Mouse (Mus musculus) liver, embryonic 14.5 days (tissue): ENCODE measurements at regions not wholly inside any gene's neighbourhood (a gene's known extent, or its start where the extent isn't known, plus 50 kb on each side); places are given as distances from the start of the nearest gene placed in this dataset.

Source experiments
- ATAC-seq: fragments of 200-750 bp; cut with Nextera tagmentation; 2 replicates; pipeline ENCODE4 v1.8.0; 2017; ENCODE audit warnings: moderate number of reproducible peaks, mild to moderate bottlenecking, moderate library complexity; ENCODE audit not compliant: insufficient read depth
- DNase-seq, 3 experiments: peaks; one replicate each; pipeline ENCODE4 v3.0.0-alpha.2; 2012 to 2013; ENCODE audit warnings: low read depth in 3 of 3, low spot score in 3 of 3
- H3K27ac ChIP-seq: fragments of 300-500 bp; sonication (generic); 2 replicates; pipeline ENCODE4 v1.5.1; 2014; ENCODE audit warnings: moderate library complexity, mild to moderate bottlenecking, control low read depth, inconsistent platforms
- H3K27me3 ChIP-seq: fragments of 300-500 bp; sonication (generic); 2 replicates; pipeline ENCODE4 v1.6.1; 2014; ENCODE audit warnings: mild to moderate bottlenecking, low read length, moderate library complexity; ENCODE audit not compliant: control insufficient read depth, insufficient read depth
- H3K36me3 ChIP-seq: fragments of 300-500 bp; sonication (generic); replicated peaks from 2 replicates; pipeline ENCODE4 v1.6.1; 2014; ENCODE audit warnings: low read depth; ENCODE audit not compliant: control insufficient read depth, insufficient read depth
- H3K4me1 ChIP-seq, 2 experiments: fragments of 200-500 bp in 1 of 2; fragments of 300-500 bp in 1 of 2; sonication (generic) in 1 of 2; replicated peaks; 2 replicates each; pipeline ENCODE4 v1.6.1; 2012 to 2014; ENCODE audit warnings: antibody characterized with exemption in 1 of 2, inconsistent platforms in 1 of 2, low read length in 1 of 2; ENCODE audit not compliant: control insufficient read depth in 2 of 2, insufficient read depth in 2 of 2
- H3K4me2 ChIP-seq: fragments of 300-500 bp; sonication (generic); 2 replicates; pipeline ENCODE4 v1.6.1; 2014; ENCODE audit warnings: low read depth, mild to moderate bottlenecking, control low read depth, moderate library complexity
- H3K4me3 ChIP-seq, 2 experiments: fragments of 200-500 bp in 1 of 2; fragments of 300-500 bp in 1 of 2; sonication (generic) in 1 of 2; 2 replicates each; pipeline ENCODE4 v1.5.1; 2012 to 2014; ENCODE audit warnings: low read depth in 2 of 2, low read length in 2 of 2, mild to moderate bottlenecking in 2 of 2, control low read depth in 1 of 2, inconsistent platforms in 1 of 2, moderate library complexity in 1 of 2; ENCODE audit not compliant: insufficient read depth in 1 of 2
- H3K9ac ChIP-seq: fragments of 300-500 bp; sonication (generic); replicated peaks from 2 replicates; pipeline ENCODE4 v1.6.1; 2014; ENCODE audit warnings: mild to moderate bottlenecking, control low read depth, moderate library complexity
- H3K9me3 ChIP-seq: fragments of 300-500 bp; sonication (generic); 2 replicates; pipeline ENCODE4 v1.6.1; 2016; ENCODE audit warnings: low read length, mixed read lengths; ENCODE audit not compliant: control insufficient read depth
- CTCF ChIP-seq: IDR thresholded peaks from 2 replicates; pipeline ENCODE4 v1.5.1; 2016; ENCODE audit warnings: antibody characterized with exemption, low read depth, control low read depth
- EP300 ChIP-seq: IDR thresholded peaks from 2 replicates; pipeline ENCODE4 v1.6.1; 2016; ENCODE audit warnings: antibody characterized with exemption, low read depth
- WGBS: fragments of 180-500 bp; shearing (Covaris S2); extraction: QIAGEN DNeasy Blood & Tissue Kit; methylation state at CpG from one replicate; pipeline ENCODE4 v1.1.7; 2014; ENCODE audit not compliant: insufficient replicate concordance; 5-methylcytosine and 5-hydroxymethylcytosine counted together

GRCm38 (mm10) chr12:59809224-59809623 is 589.7 kb upstream of the Fbxo33 start:
- Histone ChIP-seq H3K4me1 (no peaks in the 10 kb centered on the region), H3K36me3 (no peaks in the 10 kb centered on the region), H3K27ac (no peak overlapping the region), H3K27me3 (no peaks in the 10 kb centered on the region), H3K4me2 (no peak overlapping the region), H3K9me3 (no peaks in the 10 kb centered on the region), H3K9ac (no peak overlapping the region), H3K4me3 (no peak overlapping the region)
- ATAC-seq (no peak), DNase-seq (no peak)
- WGBS = 17% methylated on average over 2 of the region's 2 CpGs
- TF ChIP-seq EP300 = no peak
- no peak for TF ChIP-seq CTCF

DNA sequence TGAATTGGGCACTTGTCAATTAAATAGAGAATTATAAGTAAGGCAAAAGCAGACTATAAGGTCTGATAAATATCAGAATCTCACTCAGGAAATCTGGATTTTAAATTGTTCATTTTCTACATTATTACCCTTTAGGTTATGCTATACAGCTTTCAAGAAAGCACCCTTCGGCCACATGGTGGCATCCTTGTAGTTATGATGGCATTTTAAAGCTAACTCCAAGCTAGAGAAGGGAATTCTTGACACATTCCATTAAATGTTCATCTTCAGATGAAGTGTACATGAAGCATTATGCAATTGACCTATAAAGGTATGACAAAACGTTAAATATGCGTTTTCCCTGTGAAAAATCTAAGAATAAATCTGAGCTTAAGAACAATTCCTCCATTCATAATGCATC is 578.5 kb upstream of the Fbxo33 start:
- Histone ChIP-seq H3K27me3 (no peaks in the 10 kb centered on the region), H3K27ac (no peak overlapping the region), H3K4me1 (no peaks in the 10 kb centered on the region), H3K9ac (no peak overlapping the region), H3K4me2 (no peak overlapping the region), H3K36me3 (no peaks in the 10 kb centered on the region), H3K4me3 (no peak overlapping the region), H3K9me3 (no peaks in the 10 kb centered on the region)
- ATAC-seq (no peak), DNase-seq (no peak)
- no peak for TF ChIP-seq CTCF
- no peak for TF ChIP-seq EP300
- WGBS = 34% methylated on average over 3 of the region's 3 CpGs

DNA sequence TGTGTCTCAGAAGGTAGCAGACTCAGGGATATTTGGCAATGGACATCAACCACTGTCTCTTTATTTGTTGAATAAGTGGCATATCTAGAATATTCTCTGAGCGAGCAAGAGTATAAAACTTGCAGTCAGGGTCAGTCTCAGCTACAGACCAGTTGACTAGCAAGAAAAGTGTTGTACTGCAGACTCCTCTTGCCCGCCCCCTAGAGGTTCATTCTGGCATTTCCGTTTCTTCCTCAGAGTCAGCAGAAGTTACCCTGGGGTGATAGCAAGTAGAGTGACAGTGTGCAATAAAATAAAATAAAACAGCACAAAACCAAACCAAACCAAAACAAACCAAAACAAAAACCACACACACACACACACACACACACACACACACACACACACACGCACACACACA is 571.9 kb upstream of the Fbxo33 start:
- Histone ChIP-seq H3K9ac (no peak overlapping the region), H3K27ac (no peak overlapping the region), H3K27me3 (no peaks in the 10 kb centered on the region), H3K4me3 (no peak overlapping the region), H3K4me2 (no peak overlapping the region), H3K4me1 (no peaks in the 10 kb centered on the region), H3K9me3 (no peaks in the 10 kb centered on the region), H3K36me3 (no peaks in the 10 kb centered on the region)
- ATAC-seq (no peak), DNase-seq (no peak)
- WGBS = 34% methylated on average over 4 of the region's 4 CpGs
- TF ChIP-seq EP300 (no peak), CTCF (0 out of 2 replicates have a peak, but pooled peaks have one; percentile 19)

- Histone ChIP-seq H3K36me3 (no peaks in the 10 kb centered on the region), H3K4me3 (no peak overlapping the region), H3K27ac (no peak overlapping the region), H3K4me2 (no peak overlapping the region), H3K9me3 (no peaks in the 10 kb centered on the region), H3K9ac (no peak overlapping the region), H3K4me1 (no peaks in the 10 kb centered on the region), H3K27me3 (no peaks in the 10 kb centered on the region)
- 62% methylated on average over 4 of the region's 4 CpGs for WGBS
- ATAC-seq (no peak), DNase-seq (no peak)
- TF ChIP-seq CTCF (no peak), EP300 (no peak)
Observed at GRCm38 (mm10) chr12:59786831-59787230, 567.3 kb upstream of the Fbxo33 start.

- Histone ChIP-seq H3K9me3 (no peaks in the 10 kb centered on the region), H3K9ac (no peak overlapping the region), H3K4me3 (no peak overlapping the region), H3K27me3 (no peaks in the 10 kb centered on the region), H3K36me3 (no peaks in the 10 kb centered on the region), H3K4me1 (no peaks in the 10 kb centered on the region), H3K27ac (no peak overlapping the region), H3K4me2 (no peak overlapping the region)
- ATAC-seq = no peak
- 53% methylated on average over 1 of the region's 1 CpGs for WGBS
- TF ChIP-seq EP300 = no peak
- TF ChIP-seq CTCF = no peak
- DNase-seq = no peak
Observed at GRCm38 (mm10) chr12:59770980-59771379, 551.5 kb upstream of the Fbxo33 start.

DNA sequence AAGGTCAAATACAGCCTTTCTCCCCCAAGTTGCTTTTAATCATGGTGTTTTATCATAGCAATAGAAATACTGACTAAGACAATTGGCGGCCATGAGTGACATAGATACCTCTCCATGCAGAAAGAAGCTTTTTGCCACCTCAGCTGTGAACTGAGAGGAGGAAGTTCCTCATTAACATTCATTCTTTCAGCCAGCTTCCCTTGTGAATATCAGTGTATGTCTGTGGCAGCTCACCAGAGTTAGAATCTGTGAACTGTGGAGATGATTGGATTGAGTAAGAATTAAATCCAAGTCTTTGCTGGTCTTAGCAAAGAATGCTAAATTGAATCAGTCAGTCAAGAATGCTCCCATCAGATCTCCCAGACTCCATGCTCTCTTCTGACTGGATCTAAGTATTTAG is 542.7 kb upstream of the Fbxo33 start:
- Histone ChIP-seq H3K4me1 (no peaks in the 10 kb centered on the region), H3K9me3 (no peaks in the 10 kb centered on the region), H3K27ac (no peak overlapping the region), H3K4me3 (no peak overlapping the region), H3K4me2 (no peak overlapping the region), H3K9ac (no peak overlapping the region), H3K36me3 (no peaks in the 10 kb centered on the region), H3K27me3 (no peaks in the 10 kb centered on the region)
- DNase-seq = no peak
- ATAC-seq = no peak
- 39% methylated on average over 1 of the region's 1 CpGs for WGBS
- TF ChIP-seq EP300 (no peak), CTCF (no peak)
